Mouse (Mus musculus) lung, embryonic 14.5 days (tissue): ENCODE measurements at regions not wholly inside any gene's neighbourhood (a gene's known extent, or its start where the extent isn't known, plus 50 kb on each side); places are given as distances from the start of the nearest gene placed in this dataset.

Experiments used
- ATAC-seq: fragments of 200-750 bp; cut with Nextera tagmentation; 2 replicates; pipeline ENCODE4 v1.8.0; 2017; ENCODE audit warnings: mild to moderate bottlenecking, moderate TSS enrichment, moderate library complexity; ENCODE audit not compliant: insufficient read depth
- DNase-seq: peaks from one replicate; pipeline ENCODE4 v3.0.0-alpha.2; 2015
- H3K27ac ChIP-seq: fragments of 300-500 bp; sonication (generic); 2 replicates; pipeline ENCODE4 v1.5.1; 2014; ENCODE audit warnings: low read depth, mild to moderate bottlenecking, moderate library complexity
- H3K27me3 ChIP-seq: fragments of 300-500 bp; sonication (generic); 2 replicates; pipeline ENCODE4 v1.6.1; 2014; ENCODE audit warnings: low read length, control low read depth; ENCODE audit not compliant: insufficient read depth
- H3K36me3 ChIP-seq: fragments of 300-500 bp; sonication (generic); 2 replicates; pipeline ENCODE4 v1.6.1; 2014; ENCODE audit warnings: control low read depth; ENCODE audit not compliant: insufficient read depth
- H3K4me1 ChIP-seq: fragments of 300-500 bp; sonication (generic); 2 replicates; pipeline ENCODE4 v1.6.1; 2014; ENCODE audit warnings: antibody characterized with exemption, control low read depth; ENCODE audit not compliant: insufficient read depth
- H3K4me2 ChIP-seq: fragments of 300-500 bp; sonication (generic); 2 replicates; pipeline ENCODE4 v1.6.1; 2014; ENCODE audit warnings: mild to moderate bottlenecking
- H3K4me3 ChIP-seq: fragments of 300-500 bp; sonication (generic); 2 replicates; pipeline ENCODE4 v1.5.1; 2014; ENCODE audit warnings: low read depth, low read length
- H3K9ac ChIP-seq: fragments of 300-500 bp; sonication (generic); 2 replicates; pipeline ENCODE4 v1.6.1; 2014
- H3K9me3 ChIP-seq: fragments of 300-500 bp; sonication (generic); 2 replicates; pipeline ENCODE4 v1.6.1; 2016; ENCODE audit warnings: low read depth, low read length, control low read depth
- CTCF ChIP-seq: IDR thresholded peaks from 2 replicates; pipeline ENCODE4 v1.5.1; 2016; ENCODE audit warnings: antibody characterized with exemption, low read depth
- WGBS: fragments of 180-500 bp; shearing (Covaris S2); extraction: QIAGEN DNeasy Blood & Tissue Kit; methylation state at CpG from one replicate; pipeline ENCODE4 v1.1.7; 2014; 5-methylcytosine and 5-hydroxymethylcytosine counted together

GRCm38 (mm10) chr13:44149499-44149898 lies 364.9 kb downstream of the Cd83 start:
- 65% methylated on average over 3 of the region's 3 CpGs for WGBS

GRCm38 (mm10) chr13:44151526-44151925 lies 367.0 kb downstream of the Cd83 start:
- no peak for ATAC-seq
- 0 out of 2 replicates have a peak, but pooled peaks cover 5% of the 10 kb centered on the region for H3K9me3 ChIP-seq
- no peaks in the 10 kb centered on the region for H3K36me3 ChIP-seq
- no peak overlapping the region for H3K4me2 ChIP-seq
- no peak for DNase-seq
- H3K27ac ChIP-seq: no peak overlapping the region
- no peak for TF ChIP-seq CTCF
- H3K4me3 ChIP-seq: no peak overlapping the region
- 76% methylated on average over 6 of the region's 6 CpGs for WGBS
- H3K9ac ChIP-seq: no peak overlapping the region
- no peaks in the 10 kb centered on the region for H3K4me1 ChIP-seq
- H3K27me3 ChIP-seq: no peaks in the 10 kb centered on the region

More at GRCm38 (mm10) chr13:44149499-44149898, 364.9 kb downstream of the Cd83 start:
- Histone ChIP-seq H3K27ac (no peak overlapping the region), H3K4me1 (no peaks in the 10 kb centered on the region), H3K36me3 (no peaks in the 10 kb centered on the region), H3K4me2 (no peak overlapping the region), H3K27me3 (no peaks in the 10 kb centered on the region), H3K9me3 (0 out of 2 replicates have a peak, but pooled peaks cover 5% of the 10 kb centered on the region), H3K9ac (no peak overlapping the region), H3K4me3 (no peak overlapping the region)
- DNase-seq (no peak), ATAC-seq (no peak)
- no peak for TF ChIP-seq CTCF

GRCm38 (mm10) chr13:44152806-44153613 lies 368.4 kb downstream of the Cd83 start:
- H3K9ac ChIP-seq: no peak overlapping the region
- WGBS: 26% methylated on average over 10 of the region's 10 CpGs

DNA sequence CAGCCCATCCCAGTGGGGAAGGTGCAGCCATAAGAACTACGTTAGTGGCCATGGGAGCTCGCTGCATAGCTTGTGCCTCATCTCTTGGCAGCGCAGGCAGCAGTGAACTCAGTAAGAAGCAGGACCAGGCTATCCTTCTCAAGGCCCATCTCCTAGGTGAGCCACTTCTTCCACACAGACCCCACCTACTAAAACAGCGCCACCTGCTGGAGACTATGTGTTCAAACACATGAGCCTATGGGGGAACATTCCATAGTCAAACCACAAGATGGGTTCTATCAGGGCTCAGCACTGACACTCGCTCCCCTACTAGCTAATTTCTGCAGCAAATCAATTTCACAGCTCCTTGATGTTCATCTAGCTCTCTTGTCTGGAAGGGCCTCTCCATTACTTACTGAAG lies 369.2 kb downstream of the Cd83 start:
- Histone ChIP-seq H3K9me3 (0 out of 2 replicates have a peak, but pooled peaks cover 5% of the 10 kb centered on the region), H3K27ac (no peak overlapping the region), H3K9ac (no peak overlapping the region), H3K36me3 (no peaks in the 10 kb centered on the region), H3K27me3 (no peaks in the 10 kb centered on the region), H3K4me1 (no peaks in the 10 kb centered on the region), H3K4me3 (no peak overlapping the region), H3K4me2 (no peak overlapping the region)
- 88% methylated on average over 5 of the region's 5 CpGs for WGBS
- DNase-seq (no peak), ATAC-seq (no peak)
- TF ChIP-seq CTCF: peak; percentile 39

More at GRCm38 (mm10) chr13:44152806-44153613, 368.4 kb downstream of the Cd83 start:
- DNase-seq (no peak), ATAC-seq (no peak)
- H3K36me3 ChIP-seq: no peaks in the 10 kb centered on the region
- H3K27me3 ChIP-seq: no peaks in the 10 kb centered on the region
- no peak overlapping the region for H3K27ac ChIP-seq
- H3K4me3 ChIP-seq: no peak overlapping the region
- no peaks in the 10 kb centered on the region for H3K4me1 ChIP-seq
- no peak overlapping the region for H3K4me2 ChIP-seq
- 0 out of 2 replicates have a peak, but pooled peaks cover 5% of the 10 kb centered on the region for H3K9me3 ChIP-seq
- TF ChIP-seq CTCF: no peak

GRCm38 (mm10) chr13:44155956-44156355 lies 371.4 kb downstream of the Cd83 start:
- Histone ChIP-seq H3K27me3 (no peaks in the 10 kb centered on the region), H3K4me1 (no peaks in the 10 kb centered on the region), H3K9ac (no peak overlapping the region), H3K4me2 (no peak overlapping the region), H3K4me3 (no peak overlapping the region), H3K9me3 (0 out of 2 replicates have a peak, but pooled peaks cover 5% of the 10 kb centered on the region), H3K36me3 (no peaks in the 10 kb centered on the region), H3K27ac (no peak overlapping the region)
- TF ChIP-seq CTCF: no peak
- ATAC-seq (no peak), DNase-seq (no peak)
- 84% methylated on average over 4 of the region's 4 CpGs for WGBS

- TF ChIP-seq CTCF: no peak
- Histone ChIP-seq H3K9ac (no peak overlapping the region), H3K27me3 (no peaks in the 10 kb centered on the region)
Measured at GRCm38 (mm10) chr13:44156546-44156945, 372.0 kb downstream of the Cd83 start.

GRCm38 (mm10) chr13:44157236-44157635 lies 372.7 kb downstream of the Cd83 start:
- no peak overlapping the region for H3K27ac ChIP-seq
- no peak overlapping the region for H3K4me2 ChIP-seq
- no peaks in the 10 kb centered on the region for H3K36me3 ChIP-seq
- 72% methylated on average over 4 of the region's 4 CpGs for WGBS
- no peak overlapping the region for H3K9ac ChIP-seq
- 0 out of 2 replicates have a peak, but pooled peaks cover 5% of the 10 kb centered on the region for H3K9me3 ChIP-seq
- no peak for TF ChIP-seq CTCF
- no peaks in the 10 kb centered on the region for H3K4me1 ChIP-seq
- no peak for ATAC-seq
- no peak for DNase-seq
- H3K27me3 ChIP-seq: no peaks in the 10 kb centered on the region
- no peak overlapping the region for H3K4me3 ChIP-seq

More at GRCm38 (mm10) chr13:44156546-44156945, 372.0 kb downstream of the Cd83 start:
- no peak overlapping the region for H3K27ac ChIP-seq
- H3K9me3 ChIP-seq: 0 out of 2 replicates have a peak, but pooled peaks cover 5% of the 10 kb centered on the region
- DNase-seq (no peak), ATAC-seq (no peak)
- 75% methylated on average over 3 of the region's 3 CpGs for WGBS
- no peak overlapping the region for H3K4me3 ChIP-seq
- no peak overlapping the region for H3K4me2 ChIP-seq
- H3K36me3 ChIP-seq: no peaks in the 10 kb centered on the region
- no peaks in the 10 kb centered on the region for H3K4me1 ChIP-seq
